Mouse (Mus musculus) skeletal muscle tissue, adult 2 months (tissue): ENCODE results near the gene Olig3.
"Not testable (repeated sequence)": the region's sequence is repeated elsewhere in the genome, so short reads cannot be mapped to it uniquely, and the experiment has no call there.

Source experiments
- DNase-seq: peaks from one replicate; pipeline ENCODE4 v3.0.0-alpha.2; 2012; ENCODE audit warnings: low read depth, low spot score

Gene Olig3

DNA sequence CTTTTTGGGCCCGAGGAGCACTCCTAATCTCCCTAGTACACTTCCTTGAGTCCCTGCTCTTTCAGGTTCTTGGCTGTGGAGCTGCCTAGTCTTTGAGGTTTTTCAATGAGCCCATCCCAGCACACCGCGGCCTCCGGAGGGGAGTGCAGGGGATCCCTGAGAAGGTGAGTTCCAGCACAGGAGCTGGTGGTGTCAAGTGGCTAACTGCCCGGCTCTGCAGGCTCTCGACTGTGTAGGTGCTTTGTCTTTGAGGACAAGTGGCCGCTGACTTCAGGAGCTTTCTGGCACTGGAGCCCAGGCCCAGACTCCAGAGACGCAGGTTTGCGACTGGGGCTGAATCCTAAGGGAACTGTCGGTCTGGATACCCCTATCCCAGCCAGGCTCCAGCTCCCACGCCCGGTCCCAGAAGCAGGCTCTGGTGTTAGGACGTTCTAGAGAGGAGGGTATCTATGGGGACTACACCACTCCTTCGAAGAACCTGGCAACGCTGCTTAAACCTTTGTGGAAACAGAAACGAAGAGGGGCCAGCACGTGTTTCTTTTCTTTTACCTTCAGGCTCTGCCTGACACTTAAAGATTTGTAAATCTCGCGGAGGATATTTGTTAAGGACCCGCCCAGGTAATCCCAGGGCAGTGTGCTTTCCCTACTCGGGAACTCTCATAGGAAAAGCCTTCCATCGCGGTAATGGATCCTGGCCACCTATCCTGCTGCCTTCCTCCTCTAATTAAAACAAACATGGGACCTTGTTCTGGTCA, 5.4 kb downstream of the Olig3 start:
- DNase-seq, result no peak

- DNase-seq, result no peak
Observed at GRCm38 (mm10) chr10:19362294-19362590, 5.9 kb downstream of the Olig3 start.

- no peak for DNase-seq
Observed at GRCm38 (mm10) chr10:19362861-19363260, 6.5 kb downstream of the Olig3 start.

DNA sequence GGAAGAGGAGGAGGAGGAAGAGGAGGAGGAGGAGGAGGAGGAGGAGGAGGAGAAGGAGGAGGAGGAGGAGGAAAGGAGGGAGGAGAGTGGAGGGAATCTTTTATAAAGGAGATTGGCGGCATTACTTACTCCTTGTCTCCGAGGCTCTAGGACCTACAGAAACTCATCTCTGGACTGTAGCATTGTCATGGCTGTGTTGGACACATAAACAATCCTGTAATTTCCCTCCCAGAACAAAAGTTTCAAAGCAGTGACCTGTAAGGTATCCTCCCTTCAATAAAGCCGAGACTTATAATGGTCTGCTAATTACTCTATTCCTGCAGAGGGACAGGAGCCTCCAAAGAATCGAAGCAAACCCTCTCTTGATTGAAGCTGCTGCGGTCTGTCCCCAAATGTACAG, 7.0 kb downstream of the Olig3 start:
- DNase-seq, result no peak

- DNase-seq, result no peak
Observed at GRCm38 (mm10) chr10:19369143-19369542, 12.8 kb downstream of the Olig3 start.

- DNase-seq, result no peak
Observed at GRCm38 (mm10) chr10:19370146-19370545, 13.8 kb downstream of the Olig3 start.

DNA sequence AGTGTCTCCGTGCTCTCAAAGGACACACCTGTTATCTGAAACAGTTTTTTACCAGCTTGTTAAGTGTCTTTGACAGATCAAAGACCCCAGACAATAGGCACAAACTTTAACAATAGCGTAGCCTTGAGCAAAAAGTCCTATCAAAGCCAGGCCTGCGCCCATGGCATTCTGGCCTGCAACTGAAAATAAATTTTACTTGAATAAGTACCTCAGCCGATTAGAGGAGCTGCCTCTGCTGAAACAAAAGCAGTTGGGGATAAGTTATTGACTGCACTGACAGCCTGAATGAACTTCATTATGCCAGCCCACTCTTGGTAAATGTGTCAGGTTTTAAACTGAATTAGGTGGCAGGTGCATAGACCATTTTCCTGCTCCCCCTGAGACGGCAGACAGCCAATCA, 15.9 kb downstream of the Olig3 start:
- DNase-seq, result no peak

DNA sequence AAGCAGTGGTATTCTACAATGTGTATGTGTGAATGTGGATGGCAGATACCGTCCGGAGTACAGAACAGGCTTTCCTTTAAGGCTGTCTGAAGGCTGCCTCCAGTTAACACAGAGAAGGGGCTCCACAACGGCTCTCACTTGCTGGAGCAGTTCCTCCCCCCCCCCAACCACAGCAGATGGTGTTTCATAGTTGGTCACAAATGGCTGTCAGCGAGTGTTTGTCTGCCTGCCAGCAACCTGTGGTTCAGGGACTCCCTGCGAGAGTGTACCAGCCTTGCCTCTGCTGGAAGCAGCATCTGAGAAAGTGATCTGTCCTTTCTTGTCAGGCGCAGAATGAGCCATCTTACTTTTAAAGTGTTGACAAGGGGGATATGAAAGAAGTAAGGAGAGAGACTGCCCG, 17.5 kb downstream of the Olig3 start:
- DNase-seq, result no peak

GRCm38 (mm10) chr10:19374311-19374710, 18.0 kb downstream of the Olig3 start:
- DNase-seq, result no peak

DNA sequence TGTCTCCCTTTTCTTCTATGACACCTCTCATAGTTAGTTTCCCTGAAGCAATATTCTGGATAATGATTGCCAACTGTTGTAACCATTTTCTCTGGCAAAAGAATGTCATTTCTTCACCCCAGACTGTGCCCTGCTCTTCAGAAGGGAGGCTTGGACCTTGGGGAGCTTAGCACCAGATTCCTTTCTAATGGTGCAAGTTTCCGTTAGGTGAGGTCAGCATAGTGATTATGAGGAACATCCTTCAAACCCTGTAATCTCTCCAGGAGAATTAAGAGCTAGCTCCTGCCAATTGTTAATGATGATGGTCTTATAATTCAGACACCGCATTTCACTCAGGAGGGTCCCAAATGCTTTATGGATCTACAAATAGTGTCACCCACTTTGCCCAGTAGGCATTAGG, 19.5 kb downstream of the Olig3 start:
- DNase-seq, result no peak

DNA sequence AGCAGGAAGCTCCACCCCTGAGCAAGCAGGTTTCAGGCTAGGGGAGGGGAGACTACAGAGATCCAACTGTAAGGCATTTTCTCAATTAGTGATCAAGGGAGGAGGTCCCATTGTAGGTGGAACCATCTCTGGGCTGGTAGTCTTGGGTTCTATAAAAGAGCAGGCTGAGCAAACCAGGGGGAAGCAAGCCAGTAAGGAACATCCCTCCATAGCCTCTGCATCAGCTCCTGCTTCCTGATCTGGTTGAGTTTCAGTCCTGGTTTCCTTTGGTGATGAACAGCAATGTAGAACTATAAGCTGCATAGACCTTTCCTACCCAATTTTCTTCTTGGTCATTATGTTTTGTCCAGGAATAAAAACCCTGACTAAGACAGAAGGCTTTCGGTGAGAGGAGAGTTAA, 24.6 kb downstream of the Olig3 start:
- not testable (repeated sequence) for DNase-seq

DNA sequence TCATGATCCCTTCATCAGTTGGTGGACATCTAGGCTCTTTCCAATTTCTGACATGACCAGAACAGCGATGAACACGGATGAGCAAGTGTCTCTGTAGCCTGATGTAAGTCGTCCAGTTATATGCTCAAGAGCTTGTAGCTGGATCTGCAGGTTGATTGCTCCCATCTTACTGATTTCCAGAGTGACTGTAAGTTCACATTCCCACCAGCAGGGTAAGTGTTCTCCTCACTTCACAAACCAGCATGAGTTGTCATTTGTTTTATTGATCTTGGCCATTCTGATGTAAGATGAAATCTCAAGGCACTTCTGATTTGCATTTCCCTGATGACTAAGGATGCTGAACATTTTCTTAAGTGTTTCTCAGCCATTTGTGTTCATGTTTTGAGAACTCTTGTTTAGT, 27.8 kb downstream of the Olig3 start:
- no peak for DNase-seq

- no peak for DNase-seq
Observed at GRCm38 (mm10) chr10:19391819-19392218, 35.5 kb downstream of the Olig3 start.

DNA sequence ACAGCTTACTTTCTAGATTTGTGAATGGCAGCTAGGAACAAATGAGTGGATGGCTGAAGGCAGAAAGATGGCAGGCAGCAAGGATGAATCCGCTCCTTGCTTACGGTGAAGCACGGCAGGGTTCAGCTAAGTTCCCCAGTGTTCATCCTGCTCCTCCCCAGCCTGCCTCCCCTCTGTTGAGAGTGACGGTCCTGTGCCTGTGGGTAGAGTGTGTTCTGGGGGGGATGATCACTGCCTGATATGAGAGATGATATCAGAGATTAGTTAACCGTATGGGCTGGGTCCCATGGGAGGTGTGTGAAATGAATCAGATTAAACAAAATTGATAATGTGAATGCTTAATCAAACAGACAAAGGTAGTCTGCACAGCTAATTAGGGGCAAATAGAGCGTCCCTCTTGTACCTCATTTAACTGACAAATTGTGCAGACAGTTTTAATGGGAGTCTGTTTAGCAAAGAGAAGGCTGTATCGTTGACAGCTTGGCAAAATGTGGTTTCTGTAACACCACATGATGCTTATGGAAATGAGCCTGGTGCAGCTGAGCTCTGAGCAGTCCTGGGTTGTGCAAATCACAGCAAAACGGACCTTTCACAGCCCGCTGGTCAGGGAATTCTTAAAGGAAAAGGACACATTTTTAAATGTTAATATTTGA, 40.3 kb downstream of the Olig3 start:
- no peak for DNase-seq

DNA sequence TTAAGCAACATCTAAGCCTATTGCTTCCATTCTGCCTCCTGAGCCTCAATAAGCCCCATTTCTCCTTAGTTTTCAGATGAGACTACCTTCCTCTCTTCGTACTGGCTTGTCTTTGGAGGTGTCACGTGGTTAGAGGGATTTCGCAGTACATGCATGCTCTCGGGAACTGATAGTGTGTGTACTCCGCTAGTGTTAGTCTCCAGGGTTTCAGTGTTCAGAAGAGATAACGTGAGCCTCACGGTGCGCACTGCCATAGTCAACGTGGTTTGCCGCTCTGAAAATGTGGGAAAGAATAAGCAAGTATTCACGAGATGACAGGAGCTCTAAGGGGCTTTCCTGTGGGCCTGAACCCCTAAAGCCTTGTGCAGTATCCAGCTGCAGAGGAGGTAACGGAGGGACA, 41.1 kb downstream of the Olig3 start:
- no peak for DNase-seq

DNA sequence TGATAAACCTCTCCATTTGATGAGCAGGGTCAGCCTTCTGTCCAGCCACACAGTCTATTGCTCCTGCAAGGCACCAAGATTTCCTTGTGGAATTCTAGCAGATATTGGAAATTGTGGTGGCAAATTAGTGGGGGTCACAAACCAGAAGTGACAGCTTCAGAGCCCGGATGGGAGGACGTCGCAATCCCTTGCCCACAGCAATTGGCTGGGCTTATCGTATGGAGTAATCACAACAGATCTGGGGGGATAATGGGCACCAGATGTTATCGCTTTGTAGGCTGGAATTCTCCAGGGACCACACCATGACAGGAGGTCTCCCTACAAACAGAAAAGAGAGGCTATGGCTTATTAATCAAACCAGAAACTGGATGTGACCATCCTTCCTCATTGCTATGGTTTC, 44.8 kb downstream of the Olig3 start:
- no peak for DNase-seq

DNA sequence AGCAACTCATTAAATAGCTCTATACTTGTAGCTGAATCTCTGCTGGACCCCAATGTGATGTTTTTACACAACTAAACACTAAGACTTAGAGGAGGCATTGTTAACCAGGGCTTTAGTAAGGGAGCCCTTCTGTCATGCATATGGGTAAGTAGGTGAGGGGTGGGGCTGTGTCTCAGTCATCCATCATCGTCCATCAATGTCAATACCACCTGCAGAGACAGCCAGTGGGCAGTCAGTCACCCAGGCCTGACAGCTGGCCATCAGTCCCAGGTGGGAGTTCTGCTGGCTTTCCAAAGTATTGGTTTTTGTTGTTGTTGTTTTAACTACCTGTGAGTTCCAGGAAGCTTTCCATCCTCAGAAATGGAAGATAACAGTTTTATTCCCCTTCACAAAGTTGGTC, 48.1 kb downstream of the Olig3 start:
- no peak for DNase-seq

GRCm38 (mm10) chr10:19405959-19406358, 49.6 kb downstream of the Olig3 start:
- no peak for DNase-seq

- DNase-seq, result no peak
Observed at GRCm38 (mm10) chr10:19407168-19407567, 50.8 kb downstream of the Olig3 start.
